Mouse (Mus musculus): ENCODE measurements around the gene Tmem255a.
A peak's percentile ranks its signal among the peaks of the same experiment; 100 is the strongest.

Tmem255a gene

DNA sequence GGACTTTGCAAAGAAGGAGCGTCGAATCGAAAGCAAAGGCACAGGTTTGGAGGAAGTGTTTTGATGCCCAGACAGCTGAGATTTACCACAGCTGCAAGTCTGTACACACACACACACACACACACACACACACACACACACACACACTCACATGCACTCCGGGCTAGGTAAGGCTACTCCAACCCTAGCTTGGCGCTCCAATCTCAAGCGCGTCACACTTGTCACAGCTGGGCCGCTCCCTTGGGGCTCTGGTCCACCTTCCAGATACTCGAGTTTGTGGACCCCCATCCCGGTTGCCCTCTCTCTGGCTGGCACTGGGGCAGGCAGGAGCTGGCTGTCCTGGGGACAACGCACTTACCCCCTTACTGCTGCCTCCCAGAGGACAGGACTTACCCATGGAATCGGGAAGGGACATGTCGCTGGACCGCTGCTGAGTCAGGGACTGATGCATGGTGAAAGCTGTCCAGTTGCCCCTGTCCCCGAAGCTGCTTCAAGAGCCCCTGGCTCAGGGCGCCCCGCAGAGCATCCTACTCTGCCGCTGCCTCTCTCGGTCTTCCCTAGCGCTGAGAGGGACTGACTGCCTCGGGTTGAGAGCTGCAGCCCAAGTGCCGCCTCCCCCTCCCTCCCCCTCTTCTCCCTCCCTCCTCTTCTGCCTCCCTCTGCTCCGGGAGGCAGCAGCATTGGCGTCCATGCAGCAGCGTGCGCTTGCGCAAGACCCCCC lies at the start of gene Tmem255a:
Gene Tmem255a, minus strand, starts transcription at position 589 of the 721 bp plus-strand sequence.
- DNase-seq (ENCODE audit: low spot score in 2 of 2): peak; percentile 6 to 16

DNA sequence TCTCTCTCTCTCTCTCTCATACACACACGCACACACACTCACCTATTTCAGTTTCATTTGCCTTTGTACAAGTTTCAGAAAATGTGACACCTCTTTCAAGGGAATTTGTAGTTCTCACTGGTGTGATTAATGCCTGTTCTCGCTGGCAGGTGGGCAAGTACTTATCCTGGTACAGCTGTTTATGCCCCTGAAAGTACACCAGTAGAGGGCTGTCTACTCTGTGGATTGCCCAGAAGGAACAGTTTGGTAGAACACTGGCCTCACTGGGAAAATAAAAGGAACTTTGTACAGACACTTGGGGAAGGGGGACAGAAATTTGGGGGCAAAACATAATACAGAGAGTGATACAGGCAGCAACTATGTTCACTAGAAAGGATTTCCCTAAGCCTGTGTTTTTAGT lies 7.4 kb upstream of the Tmem255a start:
- DNase-seq (ENCODE audit: low spot score in 2 of 2): no peak

DNA sequence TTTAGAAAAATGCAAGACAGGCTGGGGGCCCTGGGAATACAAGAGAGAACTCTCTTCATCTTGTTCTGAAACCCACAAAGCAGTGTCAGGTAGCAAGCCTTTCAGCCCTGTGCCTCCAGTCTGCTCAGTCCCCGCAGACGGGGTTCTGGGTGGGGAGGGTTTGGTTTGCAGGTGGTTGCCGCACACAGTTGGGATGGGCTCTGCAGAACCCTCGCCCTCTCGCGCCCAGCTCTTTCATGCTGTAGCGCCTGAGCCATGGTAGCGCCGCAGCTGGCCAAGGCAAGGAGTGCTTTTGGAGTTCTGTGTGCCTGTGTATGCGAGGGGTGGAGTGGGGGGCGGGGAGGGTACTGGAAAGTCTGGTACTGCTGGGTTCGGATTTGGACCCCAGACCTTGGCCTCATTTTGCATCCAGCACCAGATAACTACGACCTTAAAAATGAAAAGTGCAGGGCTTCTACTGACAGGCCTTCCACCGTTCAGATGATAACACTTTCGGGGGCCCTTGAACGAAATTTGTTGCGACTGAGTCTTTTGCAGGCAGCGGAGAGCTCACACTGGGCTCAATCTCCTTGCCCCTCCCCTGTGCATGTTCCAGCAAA lies 1.8 kb downstream of the Tmem255a start:
- peak; percentile 3 to 19 for DNase-seq (ENCODE audit: low spot score in 2 of 2)

DNA sequence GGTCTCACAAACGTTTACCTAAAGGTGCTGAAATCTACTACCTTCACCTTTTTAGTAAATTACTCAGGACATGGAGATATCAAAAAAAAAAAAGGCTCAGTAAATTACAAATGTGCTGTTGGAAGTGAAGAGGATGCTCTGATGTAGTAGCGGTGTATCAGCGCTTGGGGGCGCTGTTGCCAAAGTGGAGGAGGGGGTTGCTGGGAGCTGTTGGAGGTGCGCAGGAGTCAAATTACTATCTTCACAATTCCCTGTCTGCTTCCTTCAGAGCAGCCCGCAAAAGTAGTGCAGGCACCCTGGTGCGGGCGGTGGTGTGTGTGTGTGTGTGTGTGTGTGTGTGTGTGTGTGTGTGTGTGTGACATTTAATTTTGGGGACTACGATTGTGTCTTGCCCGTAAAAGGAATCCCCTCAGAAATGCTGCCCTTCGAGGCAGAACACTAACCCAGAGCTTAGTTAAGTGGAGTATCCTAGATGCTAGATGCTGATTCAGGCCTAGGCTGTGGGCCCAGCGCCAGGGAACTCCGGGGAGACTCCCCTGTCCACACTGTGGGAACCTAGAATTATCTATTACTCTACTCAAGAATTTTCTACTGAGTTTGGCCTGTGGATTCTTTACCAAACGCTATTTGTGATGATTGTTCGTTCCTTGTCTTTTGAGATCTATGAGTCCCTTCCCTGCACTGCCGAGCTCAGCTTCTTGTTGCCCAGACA lies 2.4 kb downstream of the Tmem255a start:
- DNase-seq (ENCODE audit: low spot score in 2 of 2): peak; percentile 32 to 36

DNA sequence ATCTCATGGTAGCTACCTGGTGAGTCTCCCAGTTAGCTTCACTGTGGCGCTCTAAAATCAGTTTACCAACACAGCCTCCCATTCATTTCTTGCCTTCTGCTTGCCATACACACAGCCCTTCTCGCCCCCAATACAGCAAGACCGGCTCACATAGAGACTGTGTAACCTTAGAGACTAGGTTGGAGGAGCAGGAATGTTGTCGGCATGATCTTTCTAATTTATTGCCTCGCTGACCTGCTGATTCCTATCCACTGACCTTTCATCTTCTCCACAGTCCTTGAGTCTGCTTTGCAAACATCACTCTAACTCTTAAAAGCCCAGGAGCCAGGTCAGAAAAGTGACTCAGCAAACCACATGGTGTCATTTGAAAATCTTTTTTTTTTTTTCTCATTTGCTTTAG lies 4.6 kb downstream of the Tmem255a start:
- no peak for DNase-seq (ENCODE audit: low spot score in 2 of 2)

DNA sequence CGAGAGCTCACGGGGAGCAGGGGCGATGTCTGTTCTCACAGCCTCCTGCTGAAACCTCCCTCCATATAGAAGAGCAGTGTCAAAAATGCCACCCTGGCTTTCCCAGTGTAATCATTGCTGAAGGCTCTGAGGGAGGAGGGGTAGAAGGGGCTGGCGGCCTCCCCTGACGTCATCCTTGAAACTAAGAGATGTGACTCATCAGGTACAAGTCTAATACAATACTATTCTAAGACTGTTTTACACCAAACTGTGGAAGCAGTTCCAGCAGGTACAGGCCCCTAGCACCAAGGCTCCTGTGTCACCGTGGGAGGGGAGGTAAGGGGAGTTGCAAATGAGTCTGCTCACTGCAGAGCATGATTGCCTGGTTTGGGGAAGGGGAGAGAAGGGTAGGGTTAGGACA lies 5.1 kb downstream of the Tmem255a start:
- no peak for DNase-seq (ENCODE audit: low spot score in 2 of 2)

DNA sequence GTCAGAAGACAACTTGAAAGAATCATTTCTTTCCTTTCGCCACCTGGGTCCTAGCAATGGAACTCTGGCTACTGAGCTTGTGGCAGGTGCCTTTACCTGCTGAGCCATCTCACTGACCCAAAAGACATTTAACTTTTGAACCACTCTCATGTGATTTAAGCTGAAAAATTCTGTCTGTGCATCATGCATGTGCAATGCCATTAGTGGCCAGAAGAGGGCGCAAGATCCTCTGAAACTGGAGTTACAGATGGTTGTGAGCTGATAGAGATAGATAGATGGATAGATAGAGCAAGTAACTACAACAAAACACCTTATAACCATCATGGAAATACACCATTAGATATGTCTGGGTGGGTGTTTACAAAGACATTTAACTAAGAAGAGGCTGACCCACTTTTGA lies 14.5 kb downstream of the Tmem255a start:
- peak; percentile 5 to 24 for DNase-seq (ENCODE audit: low spot score in 2 of 2)

DNA sequence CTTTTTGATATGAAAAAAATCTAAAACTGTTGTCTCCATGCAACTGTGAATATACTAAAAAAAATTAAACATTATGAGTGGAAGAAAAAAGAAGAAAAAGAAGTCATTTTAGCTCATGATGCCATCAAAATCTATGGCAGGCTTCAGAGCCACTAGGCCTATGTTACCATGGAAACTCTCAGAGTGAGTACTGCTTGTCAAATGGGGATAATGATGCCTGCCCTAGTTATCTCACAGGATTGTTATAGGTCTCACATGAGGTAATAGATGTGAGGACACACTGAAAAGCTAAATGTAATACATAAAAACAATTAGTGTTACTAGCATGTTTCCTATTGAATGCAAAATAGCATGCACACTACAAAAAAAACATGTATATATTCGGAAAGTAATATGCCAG lies 22.4 kb downstream of the Tmem255a start:
- no peak for DNase-seq (ENCODE audit: low spot score in 2 of 2)

DNA sequence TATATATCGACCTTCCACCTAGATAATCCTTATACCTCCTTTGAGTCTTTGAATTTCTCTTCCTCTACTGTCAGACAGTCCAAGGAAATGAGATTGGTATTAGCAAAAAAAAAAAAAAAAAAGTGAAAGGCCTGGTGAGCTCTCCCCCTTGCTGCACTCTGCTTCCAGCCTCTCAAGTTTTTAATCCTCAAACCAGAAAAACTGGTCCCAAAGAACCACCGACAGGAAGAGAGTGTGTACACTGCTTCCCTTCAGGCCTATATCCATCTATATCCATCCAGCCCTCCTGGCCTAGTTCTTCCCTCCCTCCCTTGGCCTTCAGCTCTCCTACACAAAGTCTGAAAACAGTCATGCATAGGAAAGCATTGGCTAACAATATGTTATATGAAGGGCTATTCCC lies 29.5 kb downstream of the Tmem255a start:
- DNase-seq (ENCODE audit: low spot score in 2 of 2): no peak

DNA sequence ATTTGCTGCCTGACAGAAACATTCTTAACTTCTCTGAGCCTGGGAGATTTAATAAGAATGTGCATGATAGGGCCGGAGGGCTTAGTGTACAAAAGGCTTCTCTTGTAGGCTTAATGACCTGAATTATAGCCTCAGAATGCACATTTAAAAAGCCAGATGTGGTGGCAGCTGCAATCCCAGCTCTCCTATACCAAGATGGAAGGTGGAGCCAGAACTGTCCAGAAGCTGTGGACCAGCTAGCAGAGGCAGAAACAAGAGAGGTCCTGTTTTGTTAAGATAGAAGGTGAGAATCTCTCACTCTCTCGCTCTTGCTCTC lies 34.6 kb downstream of the Tmem255a start:
- no peak for DNase-seq (ENCODE audit: low spot score in 2 of 2)

DNA sequence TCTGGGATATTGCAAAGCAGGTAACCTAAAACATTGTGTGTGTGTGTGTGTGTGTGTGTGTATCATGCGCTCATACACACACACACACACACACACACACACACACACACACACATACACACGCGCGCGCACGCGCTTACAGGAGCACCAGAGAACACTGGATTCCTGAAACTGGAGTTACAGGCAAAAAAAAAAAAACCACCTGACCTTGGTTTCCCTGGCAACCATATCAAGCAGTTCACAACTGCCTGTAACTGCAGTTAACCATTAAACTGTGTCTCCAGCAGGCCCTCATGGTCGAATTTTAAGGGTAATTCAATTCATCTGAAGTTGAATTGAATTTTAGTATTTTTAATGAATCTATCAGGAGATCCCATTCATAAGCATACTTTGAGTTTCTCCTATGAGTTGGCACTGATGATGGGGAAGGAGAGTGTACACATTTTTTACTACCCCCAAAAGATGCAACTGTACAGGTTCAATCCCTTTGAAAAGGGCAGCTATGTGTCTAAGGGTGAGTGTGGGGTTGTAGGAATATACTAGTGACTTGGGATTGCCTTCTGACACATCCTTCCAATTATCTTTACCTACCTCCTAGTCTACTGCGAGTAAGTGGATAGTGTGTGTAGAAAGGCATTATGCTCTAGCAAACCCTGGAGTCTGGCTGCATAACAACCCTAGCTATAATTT lies 35.1 kb downstream of the Tmem255a start:
- DNase-seq (ENCODE audit: low spot score in 2 of 2): no peak

DNA sequence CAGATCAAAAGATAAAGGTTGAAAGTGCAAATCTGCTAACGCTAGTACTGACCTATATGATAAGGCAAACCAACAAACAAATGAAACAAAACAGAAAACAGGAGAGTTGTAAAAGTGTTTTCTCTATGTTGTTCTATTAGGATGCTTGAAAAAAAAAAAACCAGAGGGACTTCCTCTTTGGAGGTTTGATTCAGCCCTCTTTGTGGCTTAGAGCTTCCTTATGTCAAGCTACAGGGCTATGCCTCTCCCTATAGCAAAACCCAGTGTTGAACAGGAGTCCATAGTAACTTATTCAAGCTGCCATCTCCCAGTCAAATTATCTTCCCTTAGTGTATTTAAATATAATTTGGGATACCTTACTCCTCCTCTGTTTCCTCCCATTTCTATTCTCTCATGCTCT lies 44.8 kb downstream of the Tmem255a start:
- DNase-seq (ENCODE audit: low spot score in 2 of 2): no peak

DNA sequence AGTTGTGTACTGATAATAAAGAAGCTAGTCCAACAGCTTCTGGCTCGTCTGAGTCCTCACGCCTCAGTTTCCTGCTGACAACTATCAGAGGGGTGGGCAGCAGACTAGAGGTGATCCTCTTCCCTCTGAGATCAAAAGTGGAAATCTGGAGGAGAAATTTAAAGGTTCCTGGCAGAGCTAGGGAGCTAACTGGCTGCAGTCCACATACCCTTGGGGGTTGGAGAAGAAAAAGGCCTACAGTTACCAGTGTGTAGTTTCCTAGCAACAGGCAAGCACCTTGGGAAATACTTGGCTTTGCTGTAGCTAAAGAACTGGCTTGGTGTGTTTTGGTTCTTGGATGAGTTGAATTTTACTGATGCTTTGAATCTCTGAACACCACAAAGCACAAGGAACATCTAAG lies 50.4 kb downstream of the Tmem255a start:
- peak; percentile 44 to 48 for DNase-seq (ENCODE audit: low spot score in 2 of 2)

DNA sequence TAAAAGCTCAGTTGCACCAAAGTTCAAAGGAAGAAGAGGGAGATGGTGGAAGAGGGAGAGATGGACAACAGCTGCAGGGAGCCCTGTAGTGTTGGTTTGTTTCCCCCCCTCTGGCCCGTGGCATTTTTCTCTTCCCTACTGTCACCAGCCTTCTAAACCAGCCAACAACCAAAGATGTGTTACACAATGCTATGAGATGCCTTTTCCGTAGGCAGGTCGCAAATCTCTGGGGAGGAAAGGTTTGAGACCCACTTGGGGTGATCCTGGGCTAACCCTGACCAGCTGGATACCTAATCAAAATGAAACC lies 61.8 kb downstream of the Tmem255a start:
- DNase-seq (ENCODE audit: low spot score in 2 of 2): no peak

DNA sequence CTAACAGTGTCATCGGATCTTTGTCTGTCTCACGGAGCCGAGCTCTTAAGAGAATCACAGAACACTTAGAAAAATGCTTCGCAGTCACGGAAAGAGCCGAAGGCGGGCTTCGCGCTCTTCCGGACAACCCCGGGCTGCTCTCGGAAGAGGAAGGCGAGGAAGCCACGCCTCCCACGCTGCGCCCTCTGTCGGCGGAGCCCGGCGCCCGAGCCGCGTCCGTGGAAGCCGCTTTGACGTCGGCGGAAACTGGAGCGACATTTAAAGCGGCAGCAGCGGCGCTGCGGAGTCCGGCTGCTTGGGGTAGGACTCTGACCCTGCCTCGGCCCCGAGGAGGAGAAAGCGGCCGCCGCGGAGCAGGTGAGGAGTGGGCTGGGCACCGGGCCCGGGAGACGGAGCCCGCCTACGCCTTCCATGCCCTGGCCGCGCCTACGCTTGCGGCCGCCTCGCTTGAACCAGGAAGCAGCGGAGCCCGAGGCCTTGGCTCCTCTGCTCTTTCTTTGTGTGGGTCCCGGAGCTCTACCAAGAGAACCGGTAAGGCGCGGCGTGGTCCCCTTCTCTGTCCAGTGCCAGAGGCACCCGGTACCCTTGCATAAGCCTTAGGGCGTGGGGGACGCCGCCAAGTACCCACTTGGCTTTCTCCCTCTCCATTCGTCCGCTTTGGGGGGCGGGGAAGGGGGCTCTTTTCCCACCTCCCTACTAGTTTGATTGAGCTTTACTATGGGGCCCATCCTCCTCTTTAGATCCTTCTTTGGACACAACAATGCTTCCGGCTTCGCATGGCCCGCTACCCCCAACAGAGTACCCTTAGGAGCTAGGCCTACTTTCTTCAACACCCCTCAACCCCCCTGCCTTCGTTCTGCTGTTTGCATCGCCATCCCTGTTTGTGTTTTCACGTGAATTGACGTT lies 62.4 kb downstream of the Tmem255a start, which contains the start of gene Zbtb33:
Gene Zbtb33, plus strand, starts transcription at position 242 of the 906 bp plus-strand sequence.
- DNase-seq (ENCODE audit: low spot score in 2 of 2): peak; percentile 85 to 90

DNA sequence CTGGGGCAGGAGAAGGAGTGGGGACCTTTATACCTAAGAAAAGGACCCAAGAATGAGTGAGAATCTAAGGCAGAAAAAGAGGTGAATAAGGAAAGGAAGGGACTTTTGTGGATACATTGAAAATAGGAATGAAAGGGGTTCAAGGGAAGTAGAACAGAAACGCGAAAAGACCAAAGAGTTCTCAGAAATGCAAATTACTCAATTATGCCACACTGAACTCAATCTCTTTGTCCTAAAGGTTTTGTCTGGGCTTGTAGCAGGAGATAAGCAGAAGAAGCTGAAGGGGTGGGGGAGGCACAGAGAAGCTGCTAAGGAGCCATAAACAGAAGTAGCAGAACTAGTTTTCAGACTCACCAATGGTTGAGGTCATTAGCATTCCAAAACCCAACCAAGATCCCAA lies 66.7 kb downstream of the Tmem255a start:
- no peak for DNase-seq (ENCODE audit: low spot score in 2 of 2)

DNA sequence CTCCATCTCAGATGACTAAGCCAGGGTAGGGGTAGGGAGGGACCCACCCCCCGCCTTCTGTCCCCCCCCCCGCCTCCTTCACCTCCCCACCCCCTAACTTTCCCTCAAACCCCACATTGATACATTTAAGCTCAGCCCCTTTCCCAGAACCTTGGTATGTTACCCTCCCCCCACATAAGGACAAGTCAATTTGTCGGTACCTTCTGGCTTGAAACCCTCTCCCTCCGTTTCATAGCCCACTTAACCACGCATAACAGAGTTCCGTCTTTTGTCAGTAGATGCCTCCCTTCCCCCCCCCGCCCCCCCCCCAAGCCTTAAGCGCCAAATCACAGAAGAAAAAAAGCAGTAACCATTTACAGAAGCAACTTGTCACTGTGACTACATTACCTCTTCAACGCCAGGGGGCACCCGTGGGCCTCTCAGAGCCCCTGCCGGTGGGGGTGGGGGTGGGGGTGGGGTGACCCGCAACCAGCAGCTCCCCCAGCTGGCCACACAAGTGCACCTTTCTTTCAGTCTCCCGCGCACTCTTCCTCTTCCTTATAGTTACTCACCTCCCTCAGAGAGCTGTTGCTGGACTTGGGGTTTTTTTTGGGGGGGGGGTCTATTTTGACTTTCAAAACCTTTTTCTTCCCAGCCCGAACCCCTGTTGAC lies 70.5 kb downstream of the Tmem255a start:
- peak in 1 of 2 experiments; percentile 13 for DNase-seq (ENCODE audit: low spot score in 2 of 2)

DNA sequence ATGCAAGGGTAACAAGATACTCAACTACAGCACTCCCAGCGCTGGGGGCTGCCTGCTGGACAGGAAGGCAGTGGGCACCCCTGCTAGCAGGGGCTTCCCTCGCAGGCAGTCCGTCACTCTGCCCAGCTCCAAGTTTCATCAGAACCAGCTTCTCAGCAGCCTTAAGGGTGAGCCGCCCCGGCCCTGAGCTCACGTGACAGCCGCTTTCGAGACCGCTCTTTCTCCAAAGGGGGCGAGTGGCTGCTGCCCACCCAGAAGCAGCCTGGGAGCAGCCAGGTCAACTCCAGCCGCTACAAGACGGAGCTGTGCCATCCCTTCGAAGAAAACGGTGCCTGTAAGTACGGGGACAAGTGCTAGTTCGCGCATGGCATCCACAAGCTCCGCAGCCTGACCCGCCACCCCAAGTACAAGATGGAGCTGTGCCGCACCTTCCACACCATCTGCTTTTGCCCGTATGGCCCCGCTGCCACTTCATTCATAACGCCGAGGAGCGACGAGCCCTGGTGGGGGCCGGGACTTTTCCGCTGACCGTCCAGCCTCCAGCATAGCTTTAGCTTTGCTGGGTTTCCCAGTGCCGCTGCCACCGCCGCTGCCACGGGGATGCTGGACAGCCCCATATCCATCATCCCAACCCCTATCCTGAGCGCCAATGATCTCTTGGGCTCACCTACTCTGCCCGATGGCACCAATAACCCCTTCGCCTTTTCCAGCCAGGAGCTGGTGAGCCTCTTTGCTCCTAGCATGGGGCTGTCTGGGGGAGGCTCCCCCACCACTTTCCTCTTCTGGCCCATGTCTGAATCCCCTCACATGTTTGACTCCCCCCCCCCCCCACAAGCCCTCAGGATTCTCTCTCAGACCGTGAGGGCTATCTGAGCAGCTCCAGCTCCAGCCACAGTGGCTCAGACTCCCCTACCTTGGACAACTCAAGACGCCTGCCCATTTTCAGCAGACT lies 71.3 kb downstream of the Tmem255a start:
- no peak for DNase-seq (ENCODE audit: low spot score in 2 of 2)

DNA sequence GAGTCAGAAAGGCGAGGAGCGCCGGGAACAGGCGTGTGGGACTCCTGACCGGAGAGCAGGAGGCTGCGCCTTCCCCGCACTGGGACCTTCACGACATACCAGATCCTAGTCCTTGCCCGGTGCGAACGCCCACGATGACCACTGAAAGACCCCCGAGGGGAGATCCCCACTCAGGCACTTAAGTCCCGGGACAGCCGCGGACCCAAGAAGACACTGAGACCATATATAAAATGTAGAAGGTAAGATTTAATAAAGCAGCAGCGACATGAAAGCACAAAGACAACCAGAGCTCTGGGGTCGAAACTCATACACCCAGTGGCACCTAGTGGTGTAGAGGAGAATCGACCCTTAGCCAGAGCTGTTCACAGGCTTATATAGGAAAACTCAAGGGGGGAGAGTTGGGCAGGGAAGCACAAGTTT lies 72.3 kb downstream of the Tmem255a start:
- DNase-seq (ENCODE audit: low spot score in 2 of 2): peak; percentile 21 to 33

DNA sequence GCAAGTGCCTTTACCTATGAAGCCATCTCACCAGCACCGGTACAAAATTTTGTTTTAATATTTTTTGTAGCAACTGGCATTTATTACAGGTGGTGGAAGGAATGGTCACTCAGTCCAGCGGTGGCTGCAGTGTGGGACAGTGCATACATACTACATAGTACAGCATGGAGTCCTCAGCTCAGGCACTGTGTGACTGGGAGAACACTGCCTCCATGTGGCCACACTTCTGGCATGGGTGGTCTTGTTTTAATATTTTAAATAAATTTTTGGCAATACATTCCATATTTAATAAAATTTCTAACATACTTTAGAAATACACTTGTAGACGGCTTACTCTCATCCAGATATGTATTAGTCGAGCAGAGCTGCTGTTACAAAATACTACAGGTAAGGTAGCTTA lies 85.6 kb downstream of the Tmem255a start:
- no peak for DNase-seq (ENCODE audit: low spot score in 2 of 2)

Measured in frontal cortex, postnatal 36 days (tissue).